Mouse (Mus musculus): Measurements from ENCODE around the gene Obox7. TPM values are rescaled to one million over a fixed set of nuclear protein-coding genes. Genes with fewer than 3 reads are reported as not detected.
"Not testable (repeated sequence)": the region's sequence is repeated elsewhere in the genome, so short reads cannot be mapped to it uniquely, and the experiment has no call there.

The Obox7 gene
- polyA plus RNA-seq (2015; fragmentation: Nextera tagmentation; extraction: Ambion mirVana): not detected in 2 replicates

- H3K9me3 ChIP-seq (ENCODE audit: low read length); H3K4me3 ChIP-seq (ENCODE audit: low read depth, low read length); DNase-seq (ENCODE audit: low spot score); H3K27ac ChIP-seq (ENCODE audit: low read length); ATAC-seq; H3K4me2 ChIP-seq (replicated peaks; ENCODE audit: low read depth, low read length); H3K4me1 ChIP-seq (ENCODE audit: insufficient read depth, low read depth, low read length); H3K36me3 ChIP-seq (ENCODE audit: insufficient read depth, low read length); H3K27me3 ChIP-seq (replicated peaks; ENCODE audit: insufficient read depth, low read length); H3K9ac ChIP-seq (replicated peaks; ENCODE audit: low read depth): not testable (repeated sequence)
- WGBS: 85% methylated on average over 1 of the region's 1 CpGs
Measured at GRCm38 (mm10) chr7:14659196-14659595, at the start of gene Obox7. Gene Obox7, plus strand, starts transcription at chr7:14659496.

- H3K9me3 ChIP-seq (ENCODE audit: low read length); H3K27ac ChIP-seq (ENCODE audit: low read length); H3K4me1 ChIP-seq (ENCODE audit: insufficient read depth, low read depth, low read length); H3K9ac ChIP-seq (replicated peaks; ENCODE audit: low read depth); H3K36me3 ChIP-seq (ENCODE audit: insufficient read depth, low read length); H3K27me3 ChIP-seq (replicated peaks; ENCODE audit: insufficient read depth, low read length): not testable (repeated sequence)
- H3K4me2 ChIP-seq (replicated peaks; ENCODE audit: low read depth, low read length): peak overlapping the region; percentile 49
- DNase-seq (ENCODE audit: low spot score): peak; percentile 32
- H3K4me3 ChIP-seq (ENCODE audit: low read depth, low read length): peak overlapping the region; percentile 34
- peak; percentile 95 for ATAC-seq
- 7% methylated on average over 34 of the region's 132 CpGs for WGBS
Measured at GRCm38 (mm10) chr7:14622556-14623542, 36.4 kb upstream of the Obox7 start.

Other genes starting within 250 kb of the Obox7 start
- not detected in 2 replicates for gene Sult2a8, start 212.7 kb upstream of the Obox7 start, polyA plus RNA-seq (2015; fragmentation: Nextera tagmentation; extraction: Ambion mirVana)
- not detected in 2 replicates for gene Sult2a7, start 165.3 kb upstream of the Obox7 start, polyA plus RNA-seq (2015; fragmentation: Nextera tagmentation; extraction: Ambion mirVana)
- gene Vmn1r90, start 96.0 kb upstream of the Obox7 start, polyA plus RNA-seq (2015; fragmentation: Nextera tagmentation; extraction: Ambion mirVana): 0.04 and 0.08 TPM in 2 replicates